8 mouse cellular contexts compared by ENCODE assay signal in genomic region chr17:50189381-50190012, GRCm38 (mm10). TPM values are rescaled to one million over a fixed set of nuclear protein-coding genes. Genes with fewer than 3 reads are reported as not detected.
DNase-seq lines count a peak whose midpoint lies in the region; ATAC-seq and TF ChIP-seq lines count a peak whose summit lies in the region.

No protein-coding gene starts in this region.

- H3K4me2 ChIP-seq in forebrain, embryonic 14.5 days (ENCODE audit: low read length): peak overlapping the region; percentile 100

- no peak overlapping the region for H3K27ac ChIP-seq in ES-E14 (ENCODE audit: insufficient read depth, low read depth, low read length, poor library complexity, severe bottlenecking)
- H3K27ac ChIP-seq in forebrain, embryonic 14.5 days (ENCODE audit: low read depth, low read length): 0 out of 2 replicates have a peak overlapping the region, but pooled peaks have one; percentile 33
- peak overlapping the region; percentile 88 for H3K27ac ChIP-seq in layer of hippocampus, adult 2 months

- intact Hi-C loops in heart, postnatal 36 days (cut with DNase I): loop anchor here (1.0 to 2.0 kb wide), 3 partner anchors 47 to 238 kb away; no protein-coding TSS in a partner anchor
- intact Hi-C loops in left cerebral cortex, postnatal 36 days (cut with DNase I): loop anchor here (5.0 kb wide), 2 partner anchors 222 to 237 kb away; no protein-coding TSS in a partner anchor

- peak; percentile 56 for DNase-seq in ES-E14 (ENCODE audit: low read depth, low spot score)
- DNase-seq in adrenal gland, postnatal 36 days: peak; percentile 53 to 73
- peak; percentile 61 for DNase-seq in forebrain, embryonic 14.5 days (ENCODE audit: low spot score)
- peak; percentile 78 to 80 for DNase-seq in heart, postnatal 36 days
- DNase-seq in layer of hippocampus, adult 2 months (ENCODE audit: low spot score in 2 of 2): peak; percentile 21 to 50
- DNase-seq in retina, postnatal 1 day: peak; percentile 73
- no peak for DNase-seq in left cerebral cortex, postnatal 36 days (ENCODE audit: low spot score in 2 of 2)

- H3K4me1 ChIP-seq in ES-E14 (ENCODE audit: control insufficient read depth in 2 of 2, insufficient read depth in 2 of 2, low read length in 2 of 2, poor library complexity in 1 of 2): no peaks in the 10 kb centered on the region
- H3K4me1 ChIP-seq in forebrain, embryonic 14.5 days (ENCODE audit: control insufficient read depth, insufficient read depth, low read length): peaks cover 4% of the 10 kb centered on the region; the same call in 1 of the 2 replicates

- in situ Hi-C loops in ES-E14 (cut with MboI; ENCODE audit: low sequenced_read_pairs in 2 of 2, unreplicated experiment in 2 of 2): no loop called here

- no peaks in the 10 kb centered on the region for H3K9me3 ChIP-seq in ES-E14 (ENCODE audit: control insufficient read depth, insufficient read depth, low read depth, low read length)
- no peaks in the 10 kb centered on the region for H3K9me3 ChIP-seq in forebrain, embryonic 14.5 days (replicated peaks; ENCODE audit: control insufficient read depth, low read length)

- no peaks in the 10 kb centered on the region for H3K36me3 ChIP-seq in ES-E14 (ENCODE audit: control insufficient read depth, insufficient read depth, low read length, poor library complexity, severe bottlenecking)
- no peaks in the 10 kb centered on the region for H3K36me3 ChIP-seq in forebrain, embryonic 14.5 days (ENCODE audit: control insufficient read depth, insufficient read depth, low read length)

- H3K27me3 ChIP-seq in forebrain, embryonic 14.5 days (replicated peaks; ENCODE audit: control insufficient read depth, insufficient read depth, low read length): peaks cover 15% of the 10 kb centered on the region

- H3K9ac ChIP-seq in ES-E14 (ENCODE audit: insufficient read depth, low read depth, low read length, poor library complexity, severe bottlenecking): peak overlapping the region; percentile 32
- peak overlapping the region; percentile 70 for H3K9ac ChIP-seq in forebrain, embryonic 14.5 days (ENCODE audit: low read length)

- TF ChIP-seq CTCF in layer of hippocampus, adult 2 months (conservative IDR thresholded peaks at IDR 0.05): peak; percentile 77

- peak; percentile 56; the same call in 1 of the 2 replicates for ATAC-seq in forebrain, embryonic 14.5 days
- peak; percentile 71 for ATAC-seq in megakaryocyte, adult 5-6 weeks (ENCODE audit: poor library complexity, severe bottlenecking)

- WGBS in forebrain, embryonic 14.5 days: under 1% methylated on average over 24 of the region's 24 CpGs

- peak overlapping the region; percentile 74 to 85 for H3K4me3 ChIP-seq in ES-E14 (ENCODE audit: insufficient read depth in 1 of 2, low read depth in 1 of 2, low read length in 2 of 2, poor library complexity in 1 of 2, severe bottlenecking in 1 of 2)
- H3K4me3 ChIP-seq in forebrain, embryonic 14.5 days (ENCODE audit: low read depth, low read length): peak overlapping the region; percentile 61
- H3K4me3 ChIP-seq in layer of hippocampus, adult 2 months: peak overlapping the region; percentile 69

TF ChIP-seq in ES-E14, 5 proteins besides CTCF, POLR2A, EP300 and RAD21:
- no peak for TF ChIP-seq ZNF384 (IDR thresholded peaks at IDR 0.05; ENCODE audit: low read depth, low read length)
- TF ChIP-seq HCFC1 (IDR thresholded peaks at IDR 0.05; ENCODE audit: borderline replicate concordance, insufficient read depth, low read length): no peak
- TF ChIP-seq ZC3H11A (IDR thresholded peaks at IDR 0.05; ENCODE audit: borderline replicate concordance, low read depth, low read length): no peak
- TF ChIP-seq MAFK (IDR thresholded peaks at IDR 0.05; ENCODE audit: insufficient read depth, low read depth, low read length): no peak
- no peak for TF ChIP-seq CHD2 (IDR thresholded peaks at IDR 0.05; ENCODE audit: low read depth, low read length)

RNA-seq across cellular contexts. Expression of gene Rftn1, which starts 1.0 kb away (rescaled TPM):
- total RNA-seq in ES-E14 (2012; rRNA removed): 2.3 and 5.0 TPM in 2 replicates
- 1 to 10 TPM; 7.3 to 9.9 TPM for total RNA-seq in adrenal gland, postnatal 36 days (2021)
- 14.8 and 21.1 TPM in 2 replicates for polyA plus RNA-seq in forebrain, embryonic 14.5 days (2014; fragmentation: Nextera tagmentation; extraction: Ambion mirVana)
- 10 to 100 TPM; 49.0 to 57.1 TPM for total RNA-seq in heart, postnatal 36 days (2021)
- total RNA-seq in layer of hippocampus, adult 2 months (2021): 10 to 100 TPM; 14.3 to 16.5 TPM
- 12.0 and 13.0 TPM in 2 replicates for total RNA-seq in megakaryocyte, adult 5-6 weeks (2015)
- total RNA-seq in megakaryocyte, adult 5-6 weeks (2017): 23.1 and 29.0 TPM in 2 replicates
- total RNA-seq in left cerebral cortex, postnatal 36 days (2021): 1 to 10 TPM; 7.4 to 8.5 TPM

Comparison
In these comparisons a context has a peak if more than half of its experiments do, and no peak if none do; other contexts are left out.
1. DNase-seq: peak in ES-E14 (single experiment), adrenal gland, postnatal 36 days (2 of 2), forebrain, embryonic 14.5 days (single experiment), heart, postnatal 36 days (2 of 2), layer of hippocampus, adult 2 months (2 of 2) and retina, postnatal 1 day (single experiment); none in left cerebral cortex, postnatal 36 days (0 of 2).
2. Peak in every context shown above with its lines, with median percentiles within 50 percentile points of each other: H3K4me3 ChIP-seq.